Mouse (Mus musculus) kidney, adult 2 months (tissue): ENCODE measurements at regions not wholly inside any gene's neighbourhood (a gene's known extent, or its start where the extent isn't known, plus 50 kb on each side); places are given as distances from the start of the nearest gene placed in this dataset.

ENCODE experiments used
- DNase-seq: peaks from one replicate; pipeline ENCODE4 v3.0.0; 2021
- H3K27ac ChIP-seq: fragments of 200-500 bp; 2 replicates; pipeline ENCODE4 v1.5.1; 2012; ENCODE audit warnings: low read depth, low read length, control low read depth, inconsistent platforms; ENCODE audit not compliant: insufficient read depth
- H3K27me3 ChIP-seq: fragments of 200-500 bp; replicated peaks from 2 replicates; pipeline ENCODE4 v1.6.1; 2012; ENCODE audit warnings: mild to moderate bottlenecking, moderate library complexity, low read length, inconsistent platforms; ENCODE audit not compliant: control insufficient read depth, insufficient read depth
- H3K36me3 ChIP-seq: fragments of 200-500 bp; 2 replicates; pipeline ENCODE4 v1.6.1; 2012; ENCODE audit warnings: mild to moderate bottlenecking, moderate library complexity, low read length, inconsistent platforms; ENCODE audit not compliant: control insufficient read depth, insufficient read depth
- H3K4me1 ChIP-seq: fragments of 200-500 bp; 2 replicates; pipeline ENCODE4 v1.6.1; 2011; ENCODE audit warnings: low read length; ENCODE audit not compliant: control insufficient read depth, insufficient read depth
- H3K4me3 ChIP-seq: fragments of 200-500 bp; 2 replicates; pipeline ENCODE4 v1.5.1; 2011; ENCODE audit warnings: mild to moderate bottlenecking, low read depth, low read length, control low read depth; ENCODE audit not compliant: insufficient read depth
- CTCF ChIP-seq: fragments of 200-500 bp; conservative IDR thresholded peaks from 2 replicates; pipeline ENCODE4 v1.5.1; 2011; ENCODE audit warnings: low read depth, mild to moderate bottlenecking, control low read depth, low read length, moderate library complexity, mixed read lengths; ENCODE audit not compliant: insufficient read depth, insufficient read length
- POLR2A ChIP-seq: fragments of 200-500 bp; IDR thresholded peaks from one replicate; pipeline ENCODE4 v1.6.1; 2011; ENCODE audit warnings: low read depth, low read length, control low read depth
- WGBS: fragments of 180-500 bp; shearing (Covaris S2); methylation state at CpG from one replicate; pipeline ENCODE4 v1.1.7; 2018; 5-methylcytosine and 5-hydroxymethylcytosine counted together

GRCm38 (mm10) chr17:49278541-49278940 is 149.6 kb upstream of the Mocs1 start:
- TF ChIP-seq CTCF: no peak
- no peak for TF ChIP-seq POLR2A
- H3K4me1 ChIP-seq: no peaks in the 10 kb centered on the region
- H3K36me3 ChIP-seq: no peaks in the 10 kb centered on the region
- no peaks in the 10 kb centered on the region for H3K27me3 ChIP-seq
- H3K27ac ChIP-seq: no peak overlapping the region
- WGBS: 66% methylated on average over 8 of the region's 8 CpGs
- no peak overlapping the region for H3K4me3 ChIP-seq
- DNase-seq: no peak

GRCm38 (mm10) chr17:49278973-49279727 is 149.0 kb upstream of the Mocs1 start:
- H3K27me3 ChIP-seq: no peaks in the 10 kb centered on the region
- no peak overlapping the region for H3K4me3 ChIP-seq
- H3K27ac ChIP-seq: no peak overlapping the region
- TF ChIP-seq CTCF (no peak), POLR2A (no peak)
- WGBS: 61% methylated on average over 10 of the region's 10 CpGs
- H3K4me1 ChIP-seq: no peaks in the 10 kb centered on the region
- no peak for DNase-seq
- no peaks in the 10 kb centered on the region for H3K36me3 ChIP-seq

- no peaks in the 10 kb centered on the region for H3K4me1 ChIP-seq
- DNase-seq: no peak
- TF ChIP-seq CTCF (no peak), POLR2A (no peak)
- no peak overlapping the region for H3K4me3 ChIP-seq
- 60% methylated on average over 13 of the region's 13 CpGs for WGBS
- no peak overlapping the region for H3K27ac ChIP-seq
- no peaks in the 10 kb centered on the region for H3K36me3 ChIP-seq
- no peaks in the 10 kb centered on the region for H3K27me3 ChIP-seq
Observed at GRCm38 (mm10) chr17:49281344-49281743, 146.8 kb upstream of the Mocs1 start.

- H3K27me3 ChIP-seq: no peaks in the 10 kb centered on the region
- no peak overlapping the region for H3K4me3 ChIP-seq
- no peaks in the 10 kb centered on the region for H3K36me3 ChIP-seq
- 85% methylated on average over 10 of the region's 10 CpGs for WGBS
- H3K27ac ChIP-seq: no peak overlapping the region
- TF ChIP-seq CTCF (peak; percentile 44), POLR2A (no peak)
- no peaks in the 10 kb centered on the region for H3K4me1 ChIP-seq
- no peak for DNase-seq
Observed at GRCm38 (mm10) chr17:49282498-49282897, 145.7 kb upstream of the Mocs1 start.

- WGBS: 89% methylated on average over 5 of the region's 5 CpGs
- H3K36me3 ChIP-seq: no peaks in the 10 kb centered on the region
- TF ChIP-seq CTCF (no peak), POLR2A (no peak)
- H3K27ac ChIP-seq: no peak overlapping the region
- H3K27me3 ChIP-seq: no peaks in the 10 kb centered on the region
- H3K4me3 ChIP-seq: no peak overlapping the region
- no peaks in the 10 kb centered on the region for H3K4me1 ChIP-seq
- no peak for DNase-seq
Observed at GRCm38 (mm10) chr17:49283491-49283890, 144.7 kb upstream of the Mocs1 start.

- 63% methylated on average over 3 of the region's 3 CpGs for WGBS
- H3K27me3 ChIP-seq: no peaks in the 10 kb centered on the region
- no peak for DNase-seq
- H3K27ac ChIP-seq: no peak overlapping the region
- no peak overlapping the region for H3K4me3 ChIP-seq
- H3K36me3 ChIP-seq: no peaks in the 10 kb centered on the region
- no peak for TF ChIP-seq POLR2A
- no peak for TF ChIP-seq CTCF
- H3K4me1 ChIP-seq: no peaks in the 10 kb centered on the region
Observed at GRCm38 (mm10) chr17:49291636-49292035, 136.5 kb upstream of the Mocs1 start.

- Histone ChIP-seq H3K27ac (no peak overlapping the region), H3K4me3 (no peak overlapping the region), H3K4me1 (peaks cover 5% of the 10 kb centered on the region; the same call in 1 of the 2 replicates), H3K27me3 (no peaks in the 10 kb centered on the region), H3K36me3 (no peaks in the 10 kb centered on the region)
- DNase-seq: no peak
- WGBS: 79% methylated on average over 3 of the region's 3 CpGs
- TF ChIP-seq CTCF (no peak), POLR2A (no peak)
Observed at GRCm38 (mm10) chr17:49304461-49304860, 123.7 kb upstream of the Mocs1 start.
